Mouse (Mus musculus) heart, adult 2 months (tissue): ENCODE data around the gene Hsd17b12. TPM values are rescaled to one million over a fixed set of nuclear protein-coding genes. Genes with fewer than 3 reads are reported as not detected.

Source experiments
- DNase-seq, 2 experiments: peaks; one replicate each; pipeline ENCODE4 v3.0.0; 2021
- H3K27ac ChIP-seq: fragments of 200-600 bp; 2 replicates; pipeline ENCODE4 v1.8.1; 2022
- H3K27me3 ChIP-seq: fragments of 200-500 bp; 2 replicates; pipeline ENCODE4 v1.6.1; 2012; ENCODE audit warnings: mild to moderate bottlenecking, low read length, inconsistent platforms, mixed read lengths; ENCODE audit not compliant: control insufficient read depth, insufficient read depth
- H3K36me3 ChIP-seq: fragments of 200-500 bp; 2 replicates; pipeline ENCODE4 v1.6.1; 2012; ENCODE audit warnings: low read length, inconsistent platforms; ENCODE audit not compliant: control insufficient read depth, insufficient read depth
- H3K4me1 ChIP-seq: fragments of 200-500 bp; 2 replicates; pipeline ENCODE4 v1.6.1; 2011; ENCODE audit warnings: low read length; ENCODE audit not compliant: control insufficient read depth, insufficient read depth
- H3K4me3 ChIP-seq: fragments of 200-600 bp; 2 replicates; pipeline ENCODE4 v1.8.1; 2022
- H3K79me2 ChIP-seq: fragments of 200-500 bp; replicated peaks from 2 replicates; pipeline ENCODE4 v1.6.1; 2012; ENCODE audit warnings: mild to moderate bottlenecking, inconsistent platforms, low read length, moderate library complexity, mixed read lengths; ENCODE audit not compliant: control insufficient read depth, insufficient read depth
- H3K9ac ChIP-seq: fragments of 200-500 bp; 2 replicates; pipeline ENCODE4 v1.6.1; 2012; ENCODE audit warnings: low read depth, mild to moderate bottlenecking, control low read depth, inconsistent platforms, low read length, mixed read lengths
- CTCF ChIP-seq: fragments of 200-600 bp; IDR thresholded peaks from 2 replicates; pipeline ENCODE4 v1.8.1; 2022; ENCODE audit warnings: antibody characterized with exemption, mild to moderate bottlenecking, moderate library complexity
- EP300 ChIP-seq: fragments of 200-500 bp; IDR thresholded peaks from 2 replicates; pipeline ENCODE4 v1.6.1; 2011; ENCODE audit warnings: low read depth, low read length, control low read depth; ENCODE audit not compliant: insufficient read depth
- POLR2A ChIP-seq: fragments of 200-500 bp; IDR thresholded peaks from 2 replicates; pipeline ENCODE4 v1.6.1; 2011; ENCODE audit warnings: mild to moderate bottlenecking, low read depth, low read length, control low read depth; ENCODE audit not compliant: insufficient read depth
- WGBS: fragments of 180-500 bp; shearing (Covaris S2); methylation state at CpG from one replicate; pipeline ENCODE4 v1.1.7; 2018; 5-methylcytosine and 5-hydroxymethylcytosine counted together
- intact Hi-C: fragments of 180-260 bp; cut with DNase I; formaldehyde crosslinking; loops from one replicate; pipeline ENCODE4 v1.15.1; 2025
- polyA plus RNA-seq: library from polyadenylated mRNA; depleted of rRNA; stranded (reverse); fragments of >200 nt; gene quantifications from 2 replicates; pipeline ENCODE4 v1.2.3, GENCODE M21; 2012
- total RNA-seq, 2 experiments: library from RNA; stranded (reverse); gene quantifications; 2 replicates each; pipeline ENCODE4 v1.2.3; 2021

Hsd17b12 gene
- total and polyA plus RNA-seq, 3 experiments = 12.5 to 20.1 (median 19.9) TPM

- no peak overlapping the region for H3K4me3 ChIP-seq
- H3K4me1 ChIP-seq = peaks cover 1% of the 10 kb centered on the region
- intact Hi-C loops = no loop called here
- no peaks in the 10 kb centered on the region for H3K36me3 ChIP-seq
- no peak overlapping the region for H3K9ac ChIP-seq
- H3K27ac ChIP-seq = no peak overlapping the region
- no peaks in the 10 kb centered on the region for H3K27me3 ChIP-seq
- WGBS = 91% methylated on average over 2 of the region's 2 CpGs
- H3K79me2 ChIP-seq = no peaks in the 10 kb centered on the region
- no peak for TF ChIP-seq EP300
- DNase-seq = no peak
Measured at GRCm38 (mm10) chr2:94044174-94044573, 113.6 kb downstream of the Hsd17b12 start.

- H3K27ac ChIP-seq = no peak overlapping the region
- H3K27me3 ChIP-seq = no peaks in the 10 kb centered on the region
- H3K79me2 ChIP-seq = no peaks in the 10 kb centered on the region
- 69% methylated on average over 5 of the region's 5 CpGs for WGBS
- no peak overlapping the region for H3K9ac ChIP-seq
- H3K4me1 ChIP-seq = peaks cover 1% of the 10 kb centered on the region
- no peak for TF ChIP-seq EP300
- TF ChIP-seq POLR2A = no peak
- no peak for TF ChIP-seq CTCF
- H3K4me3 ChIP-seq = no peak overlapping the region
- H3K36me3 ChIP-seq = no peaks in the 10 kb centered on the region
- intact Hi-C loops = no loop called here
- no peak for DNase-seq
Measured at GRCm38 (mm10) chr2:94043662-94044061, 114.1 kb downstream of the Hsd17b12 start.

DNA sequence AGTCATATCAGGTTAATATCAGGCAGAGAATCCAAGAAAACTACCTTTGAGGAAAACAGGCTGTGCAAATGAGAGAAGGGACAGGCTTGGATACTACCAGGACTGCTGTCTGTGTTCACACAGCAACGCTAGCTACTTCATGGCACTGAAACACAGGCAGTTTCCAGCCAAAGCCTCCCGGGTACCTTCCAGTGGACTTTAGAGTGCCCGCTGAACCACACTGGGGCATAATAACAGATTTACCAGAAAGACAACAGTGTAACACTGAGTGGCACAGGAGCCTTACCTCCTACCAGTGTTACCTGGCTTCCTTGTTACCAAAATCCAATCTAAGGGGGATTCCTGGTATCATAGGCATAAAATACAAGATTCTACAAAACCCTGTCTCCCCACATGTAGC is 115.3 kb downstream of the Hsd17b12 start:
- Histone ChIP-seq H3K9ac (no peak overlapping the region), H3K27ac (no peak overlapping the region), H3K27me3 (no peaks in the 10 kb centered on the region), H3K4me1 (peaks cover 1% of the 10 kb centered on the region), H3K4me3 (no peak overlapping the region), H3K36me3 (no peaks in the 10 kb centered on the region), H3K79me2 (no peaks in the 10 kb centered on the region)
- WGBS = 95% methylated on average over 3 of the region's 3 CpGs
- intact Hi-C loops = no loop called here
- TF ChIP-seq EP300 (no peak), POLR2A (no peak), CTCF (no peak)
- no peak for DNase-seq

- no peak overlapping the region for H3K4me3 ChIP-seq
- intact Hi-C loops = no loop called here
- H3K27ac ChIP-seq = no peak overlapping the region
- DNase-seq = no peak
- H3K79me2 ChIP-seq = no peaks in the 10 kb centered on the region
- no peaks in the 10 kb centered on the region for H3K36me3 ChIP-seq
- 74% methylated on average over 5 of the region's 5 CpGs for WGBS
- TF ChIP-seq CTCF = no peak
- no peak for TF ChIP-seq EP300
- TF ChIP-seq POLR2A = no peak
- H3K4me1 ChIP-seq = peaks cover 1% of the 10 kb centered on the region
- H3K27me3 ChIP-seq = no peaks in the 10 kb centered on the region
- no peak overlapping the region for H3K9ac ChIP-seq
Measured at GRCm38 (mm10) chr2:94040391-94041125, 117.2 kb downstream of the Hsd17b12 start.

DNA sequence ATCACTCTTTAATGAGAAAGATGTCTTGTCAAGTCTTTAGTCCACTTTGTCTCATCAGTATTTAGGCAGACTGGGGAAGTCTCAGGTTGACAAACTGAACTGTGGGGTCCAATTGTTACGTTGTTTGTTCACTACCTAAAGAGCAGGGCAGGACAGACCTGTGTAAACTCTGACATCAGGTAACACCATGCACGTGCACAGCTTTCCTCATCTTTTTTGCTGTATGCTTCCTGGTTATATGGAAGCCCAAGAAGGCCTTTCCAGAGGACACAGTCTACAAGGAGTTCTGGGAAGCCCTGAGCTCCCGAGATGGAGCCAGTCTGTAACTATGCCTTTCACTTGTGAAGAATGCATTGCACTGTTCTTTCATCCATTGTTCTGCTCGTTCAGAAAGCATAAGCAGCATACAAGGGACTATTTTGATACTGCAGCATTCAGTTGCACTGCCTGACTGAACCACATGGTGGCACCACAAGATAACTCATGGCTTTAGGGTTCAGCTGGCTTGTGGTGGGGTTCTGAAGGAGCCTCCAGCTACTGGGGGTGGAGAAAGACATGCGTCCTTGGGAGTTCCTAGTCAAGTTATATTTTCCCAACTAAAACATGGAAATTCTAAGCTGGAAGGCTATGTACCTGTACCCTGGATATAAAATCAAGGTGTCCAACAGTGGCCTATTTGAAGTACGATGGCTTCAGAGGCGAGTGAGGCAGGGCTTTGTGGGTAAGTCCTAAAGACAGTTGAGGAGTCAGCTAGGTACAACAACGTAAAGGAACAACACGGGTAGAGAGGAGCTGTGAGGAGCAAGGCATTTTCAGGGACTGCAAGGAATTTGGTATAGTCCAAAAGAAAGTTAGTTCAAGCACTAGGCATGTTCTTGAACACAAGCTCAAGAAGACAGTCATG is 122.1 kb downstream of the Hsd17b12 start:
- Histone ChIP-seq H3K36me3 (no peaks in the 10 kb centered on the region), H3K4me1 (no peaks in the 10 kb centered on the region), H3K79me2 (no peaks in the 10 kb centered on the region), H3K4me3 (no peak overlapping the region), H3K9ac (no peak overlapping the region), H3K27me3 (no peaks in the 10 kb centered on the region), H3K27ac (no peak overlapping the region)
- intact Hi-C loops = loop anchor here (1.0 to 5.0 kb wide), 3 partner anchors 24 to 255 kb away; no protein-coding TSS in a partner anchor
- WGBS = 69% methylated on average over 9 of the region's 9 CpGs
- peak; percentile 43 to 74 for DNase-seq
- TF ChIP-seq POLR2A = no peak
- TF ChIP-seq CTCF = peak; percentile 95
- 0 out of 2 replicates have a peak, but pooled peaks have one; percentile 43 for TF ChIP-seq EP300

DNA sequence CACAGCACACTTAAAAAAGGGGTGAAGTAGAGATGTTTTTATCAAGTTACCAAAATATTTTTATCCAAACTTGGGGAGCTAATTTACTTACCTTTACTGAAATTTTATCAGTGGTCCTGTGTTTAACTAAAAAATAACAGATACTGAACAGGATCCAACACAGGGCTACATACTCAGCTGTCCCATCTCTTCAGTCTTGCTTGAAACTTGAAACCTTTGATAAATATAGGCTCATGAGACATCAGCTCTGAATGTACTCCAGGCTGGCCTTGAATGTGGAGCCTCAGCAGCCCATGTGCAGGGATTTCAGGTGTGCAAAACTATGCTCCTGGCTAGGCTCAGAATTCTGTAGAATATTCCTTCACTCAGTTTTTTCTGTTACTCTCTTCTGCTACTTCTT is 127.2 kb downstream of the Hsd17b12 start:
- Histone ChIP-seq H3K27ac (no peak overlapping the region), H3K9ac (no peak overlapping the region), H3K4me3 (no peak overlapping the region), H3K27me3 (no peaks in the 10 kb centered on the region), H3K4me1 (no peaks in the 10 kb centered on the region), H3K79me2 (no peaks in the 10 kb centered on the region), H3K36me3 (no peaks in the 10 kb centered on the region)
- no peak for DNase-seq
- intact Hi-C loops = no loop called here
- TF ChIP-seq CTCF (no peak), POLR2A (no peak), EP300 (no peak)
